Mouse (Mus musculus): ENCODE results near the gene Tlcd1. TPM values are rescaled to one million over a fixed set of nuclear protein-coding genes. Genes with fewer than 3 reads are reported as not detected.

Tlcd1 gene
- polyA plus RNA-seq, 1 experiment from 2014 or later = 23.1 TPM

DNA sequence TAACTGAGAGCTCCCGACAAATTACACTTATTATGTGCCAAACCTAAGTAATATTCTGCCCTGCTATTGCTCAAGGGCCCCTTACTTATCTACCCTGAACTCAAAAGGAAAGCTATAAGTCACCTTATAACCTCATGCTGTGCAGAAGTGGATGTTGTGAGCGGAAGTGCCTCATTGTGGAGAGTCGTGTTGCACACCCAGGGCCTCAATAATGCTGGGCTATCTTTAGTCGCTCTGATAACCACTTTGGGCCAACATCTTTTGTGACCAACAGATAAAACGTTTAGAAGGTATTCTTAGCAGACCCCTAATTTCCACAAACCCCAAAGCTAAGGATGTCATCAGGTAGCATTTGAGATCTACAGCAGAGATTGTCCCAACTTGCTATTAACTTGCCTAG, 35.8 kb upstream of the Tlcd1 start:
- Histone ChIP-seq H3K27ac (ENCODE audit: low read depth, low read length) (no peak overlapping the region), H3K36me3 (ENCODE audit: control insufficient read depth, insufficient read depth, low read length) (peaks cover 26% of the 10 kb centered on the region; the same call in 1 of the 2 replicates), H3K9ac (ENCODE audit: low read depth, low read length) (no peak overlapping the region), H3K4me1 (ENCODE audit: control insufficient read depth, insufficient read depth, low read length) (no peaks in the 10 kb centered on the region), H3K4me2 (replicated peaks; ENCODE audit: low read depth, low read length) (no peak overlapping the region), H3K9me3 (ENCODE audit: control insufficient read depth, low read length) (no peaks in the 10 kb centered on the region), H3K4me3 (ENCODE audit: low read length) (no peak overlapping the region), H3K27me3 (ENCODE audit: control insufficient read depth, insufficient read depth, low read length) (no peaks in the 10 kb centered on the region)
- no peak for ATAC-seq (ENCODE audit: low FRiP score, low TSS enrichment)
- 84% methylated on average over 5 of the region's 5 CpGs for WGBS

DNA sequence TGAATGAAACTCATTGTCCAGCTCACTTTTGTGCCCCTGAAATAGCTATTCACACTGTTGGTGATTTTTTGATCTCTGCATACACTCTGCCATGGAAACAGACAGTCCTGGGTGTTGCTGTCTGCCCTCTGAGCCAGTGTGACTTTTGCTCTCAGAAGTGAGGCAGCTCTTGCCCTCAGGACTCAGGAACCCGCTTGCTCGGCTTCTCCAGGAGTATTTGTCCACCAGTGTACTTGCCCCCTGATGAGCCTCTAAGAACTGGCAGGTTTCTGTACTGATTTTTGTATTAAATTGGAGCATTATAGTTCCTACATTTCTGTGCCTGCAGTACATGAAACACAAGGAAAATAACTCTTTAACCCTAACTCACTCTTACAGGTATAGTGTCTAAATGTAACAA, 33.0 kb upstream of the Tlcd1 start:
- 90% methylated on average over 2 of the region's 2 CpGs for WGBS
- Histone ChIP-seq H3K36me3 (ENCODE audit: control insufficient read depth, insufficient read depth, low read length) (peaks cover 29% of the 10 kb centered on the region; the same call in 1 of the 2 replicates), H3K27ac (ENCODE audit: low read depth, low read length) (no peak overlapping the region), H3K4me1 (ENCODE audit: control insufficient read depth, insufficient read depth, low read length) (no peaks in the 10 kb centered on the region), H3K4me2 (replicated peaks; ENCODE audit: low read depth, low read length) (no peak overlapping the region), H3K4me3 (ENCODE audit: low read length) (no peak overlapping the region), H3K9ac (ENCODE audit: low read depth, low read length) (no peak overlapping the region), H3K27me3 (ENCODE audit: control insufficient read depth, insufficient read depth, low read length) (no peaks in the 10 kb centered on the region), H3K9me3 (ENCODE audit: control insufficient read depth, low read length) (no peaks in the 10 kb centered on the region)
- ATAC-seq (ENCODE audit: low FRiP score, low TSS enrichment) = no peak

DNA sequence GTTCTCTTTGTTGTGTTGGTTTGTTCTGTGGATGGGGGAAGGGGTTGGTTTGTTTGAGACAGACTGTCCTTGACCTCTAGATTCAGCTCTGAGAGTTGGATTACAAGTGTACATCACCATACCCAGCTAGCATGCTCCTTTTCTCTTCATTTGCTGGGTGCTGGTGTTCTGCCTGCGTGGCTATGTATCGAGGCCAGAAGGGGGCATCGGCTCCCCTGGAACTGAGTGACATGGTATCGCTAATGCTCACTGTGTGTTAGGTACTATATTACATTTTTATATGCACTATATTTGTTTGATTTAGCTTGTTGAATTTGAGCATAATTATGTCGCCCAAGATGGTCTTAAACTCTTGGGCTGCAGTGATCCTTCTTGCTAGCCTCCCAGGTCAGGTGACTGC, 30.3 kb upstream of the Tlcd1 start:
- H3K9ac ChIP-seq (ENCODE audit: low read depth, low read length) = no peak overlapping the region
- no peaks in the 10 kb centered on the region for H3K4me1 ChIP-seq (ENCODE audit: control insufficient read depth, insufficient read depth, low read length)
- no peak overlapping the region for H3K4me3 ChIP-seq (ENCODE audit: low read length)
- H3K27me3 ChIP-seq (ENCODE audit: control insufficient read depth, insufficient read depth, low read length) = no peaks in the 10 kb centered on the region
- no peak overlapping the region for H3K4me2 ChIP-seq (replicated peaks; ENCODE audit: low read depth, low read length)
- H3K27ac ChIP-seq (ENCODE audit: low read depth, low read length) = no peak overlapping the region
- peaks cover 40% of the 10 kb centered on the region; the same call in 1 of the 2 replicates for H3K36me3 ChIP-seq (ENCODE audit: control insufficient read depth, insufficient read depth, low read length)
- ATAC-seq (ENCODE audit: low FRiP score, low TSS enrichment) = no peak
- WGBS = 81% methylated on average over 5 of the region's 5 CpGs
- no peaks in the 10 kb centered on the region for H3K9me3 ChIP-seq (ENCODE audit: control insufficient read depth, low read length)

DNA sequence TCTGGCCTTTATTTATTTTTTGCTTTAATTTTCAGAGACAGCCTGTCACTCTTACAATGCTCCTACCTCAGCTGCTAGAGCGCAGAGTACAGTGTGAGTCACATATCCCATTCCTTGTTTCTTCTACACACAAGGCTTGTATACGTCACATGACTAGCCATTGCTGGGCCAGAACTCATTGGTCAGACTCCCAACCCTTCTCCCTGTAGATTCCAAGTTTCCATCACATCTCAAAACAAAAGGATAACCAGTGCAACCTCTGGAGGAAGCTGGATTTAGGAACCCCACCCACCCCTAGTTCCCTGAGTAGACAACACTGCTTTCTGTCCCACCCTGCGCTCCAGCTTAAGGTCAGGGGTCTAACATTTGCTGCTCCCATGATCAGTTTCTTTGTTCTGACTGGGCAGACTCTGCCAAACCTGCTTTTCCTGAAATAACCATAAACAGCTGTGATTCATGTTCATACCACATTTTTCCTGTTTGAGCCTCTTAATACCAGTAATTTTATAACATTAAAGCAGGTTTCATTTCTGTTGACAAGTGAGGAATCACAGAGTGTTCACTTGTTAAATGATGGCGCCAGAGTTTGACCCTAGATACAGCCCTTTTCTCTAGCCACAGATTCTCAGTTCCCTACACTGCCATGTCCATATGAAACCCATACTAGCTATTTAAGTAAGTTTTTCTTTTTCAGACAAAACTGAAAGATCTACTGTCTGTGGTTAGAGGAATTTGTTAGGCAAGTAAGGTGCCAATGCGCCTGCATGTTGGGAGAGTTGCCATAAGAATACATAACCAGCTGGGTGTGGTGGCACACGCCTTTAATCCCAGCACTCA, 29.6 kb upstream of the Tlcd1 start:
- Histone ChIP-seq H3K27ac (ENCODE audit: low read depth, low read length) (no peak overlapping the region), H3K4me3 (ENCODE audit: low read length) (no peak overlapping the region), H3K36me3 (ENCODE audit: control insufficient read depth, insufficient read depth, low read length) (peaks cover 42% of the 10 kb centered on the region; the same call in 1 of the 2 replicates), H3K9me3 (ENCODE audit: control insufficient read depth, low read length) (no peaks in the 10 kb centered on the region), H3K4me2 (replicated peaks; ENCODE audit: low read depth, low read length) (no peak overlapping the region), H3K9ac (ENCODE audit: low read depth, low read length) (no peak overlapping the region), H3K27me3 (ENCODE audit: control insufficient read depth, insufficient read depth, low read length) (no peaks in the 10 kb centered on the region), H3K4me1 (ENCODE audit: control insufficient read depth, insufficient read depth, low read length) (no peaks in the 10 kb centered on the region)
- 91% methylated on average over 6 of the region's 6 CpGs for WGBS
- ATAC-seq (ENCODE audit: low FRiP score, low TSS enrichment) = no peak

DNA sequence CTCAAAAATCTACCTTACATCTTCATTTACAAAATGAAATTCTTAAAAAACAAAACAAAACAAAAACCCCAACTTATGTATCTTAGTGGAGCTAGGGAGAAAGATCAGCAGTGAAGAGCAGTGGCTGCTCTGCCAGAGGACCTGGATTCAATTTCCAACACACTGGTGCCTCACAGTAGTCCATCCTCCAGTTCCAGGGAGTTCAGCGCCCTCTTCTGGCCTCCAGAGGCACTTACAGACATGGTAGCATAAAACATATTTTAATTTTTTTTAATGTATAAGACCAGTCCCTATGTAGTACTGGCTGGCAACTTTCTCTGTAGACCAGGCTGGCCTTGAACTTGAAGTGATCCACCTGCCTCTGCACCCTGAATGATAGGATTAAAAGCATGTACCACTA, 25.4 kb upstream of the Tlcd1 start:
- no peak for ATAC-seq (ENCODE audit: low FRiP score, low TSS enrichment)
- H3K4me2 ChIP-seq (replicated peaks; ENCODE audit: low read depth, low read length) = no peak overlapping the region
- H3K36me3 ChIP-seq (ENCODE audit: control insufficient read depth, insufficient read depth, low read length) = peaks cover 58% of the 10 kb centered on the region
- no peaks in the 10 kb centered on the region for H3K27me3 ChIP-seq (ENCODE audit: control insufficient read depth, insufficient read depth, low read length)
- WGBS = 26% methylated on average over 1 of the region's 1 CpGs
- no peak overlapping the region for H3K9ac ChIP-seq (ENCODE audit: low read depth, low read length)
- H3K4me1 ChIP-seq (ENCODE audit: control insufficient read depth, insufficient read depth, low read length) = no peaks in the 10 kb centered on the region
- H3K27ac ChIP-seq (ENCODE audit: low read depth, low read length) = no peak overlapping the region
- H3K4me3 ChIP-seq (ENCODE audit: low read length) = no peak overlapping the region
- H3K9me3 ChIP-seq (ENCODE audit: control insufficient read depth, low read length) = no peaks in the 10 kb centered on the region

DNA sequence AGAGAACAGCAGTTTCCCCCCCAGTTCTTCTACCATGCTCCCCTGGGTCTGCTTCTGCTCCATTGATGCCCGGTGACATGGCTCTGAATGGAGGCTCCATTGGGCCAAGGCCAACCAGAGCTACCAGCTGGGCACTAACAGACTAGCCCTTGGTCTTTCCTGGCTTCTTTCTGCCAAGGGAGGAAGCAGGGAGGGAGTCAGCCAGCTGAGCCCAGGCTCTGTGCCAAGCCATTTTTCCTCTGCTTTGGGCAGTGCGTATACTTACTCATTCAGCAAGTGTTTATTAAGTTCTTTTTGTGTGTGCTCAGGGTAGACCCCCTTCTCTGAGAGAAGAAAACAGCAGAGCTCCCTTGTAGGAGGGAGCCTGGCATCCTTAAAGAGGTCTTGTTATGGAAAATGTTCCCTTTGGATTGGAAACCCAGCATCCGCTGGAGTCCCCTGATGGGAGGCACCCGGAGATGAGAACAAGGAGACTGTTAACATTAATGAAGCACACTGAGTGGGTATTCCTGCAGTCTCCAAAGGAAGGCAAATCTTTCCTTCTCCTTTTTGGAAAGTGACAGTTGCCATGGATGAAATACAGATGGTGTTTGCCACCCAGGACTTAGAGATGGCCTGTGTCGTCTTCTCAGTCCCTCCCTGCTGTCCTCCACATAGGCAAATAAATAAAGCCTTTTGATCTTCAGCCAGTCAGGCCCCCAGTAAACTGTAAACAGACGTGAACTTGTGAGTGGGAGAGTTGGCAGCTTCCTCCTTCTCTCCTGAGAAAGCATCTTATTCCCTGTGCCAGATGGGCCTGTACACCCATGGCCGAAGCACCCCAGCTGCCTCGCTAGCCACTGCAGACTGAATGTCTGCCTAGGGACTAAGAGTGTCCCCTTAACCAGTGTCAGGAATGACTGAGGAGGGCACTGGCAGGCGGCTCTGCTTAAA, 23.9 kb upstream of the Tlcd1 start:
- Histone ChIP-seq H3K9ac (ENCODE audit: low read depth, low read length) (no peak overlapping the region), H3K4me1 (ENCODE audit: control insufficient read depth, insufficient read depth, low read length) (no peaks in the 10 kb centered on the region), H3K36me3 (ENCODE audit: control insufficient read depth, insufficient read depth, low read length) (peaks cover 69% of the 10 kb centered on the region), H3K27me3 (ENCODE audit: control insufficient read depth, insufficient read depth, low read length) (no peaks in the 10 kb centered on the region), H3K27ac (ENCODE audit: low read depth, low read length) (0 out of 2 replicates have a peak overlapping the region, but pooled peaks have one; percentile 11), H3K4me3 (ENCODE audit: low read length) (no peak overlapping the region), H3K9me3 (ENCODE audit: control insufficient read depth, low read length) (no peaks in the 10 kb centered on the region), H3K4me2 (replicated peaks; ENCODE audit: low read depth, low read length) (no peak overlapping the region)
- no peak for ATAC-seq (ENCODE audit: low FRiP score, low TSS enrichment)
- WGBS = 73% methylated on average over 9 of the region's 9 CpGs

DNA sequence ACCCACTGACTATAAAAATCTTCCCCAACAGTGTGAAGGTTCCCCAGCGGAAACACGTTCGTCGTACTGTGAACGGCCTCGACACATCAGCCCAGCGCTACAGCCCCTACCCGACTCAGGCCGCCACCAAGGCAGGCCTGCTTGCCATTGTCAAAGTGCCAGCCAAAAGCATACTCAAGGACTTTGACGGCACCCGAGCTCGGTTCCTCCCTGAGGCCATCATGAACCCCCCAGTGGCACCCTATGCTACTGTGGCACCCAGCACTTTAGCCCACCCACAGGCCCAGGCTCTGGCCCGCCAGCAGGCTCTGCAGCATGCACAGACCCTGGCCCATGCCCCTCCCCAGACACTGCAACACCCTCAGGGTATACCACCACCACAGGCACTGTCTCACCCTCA, 22.7 kb upstream of the Tlcd1 start:
- no peak overlapping the region for H3K4me2 ChIP-seq (replicated peaks; ENCODE audit: low read depth, low read length)
- H3K27ac ChIP-seq (ENCODE audit: low read depth, low read length) = no peak overlapping the region
- no peak overlapping the region for H3K9ac ChIP-seq (ENCODE audit: low read depth, low read length)
- H3K4me3 ChIP-seq (ENCODE audit: low read length) = no peak overlapping the region
- no peak for ATAC-seq (ENCODE audit: low FRiP score, low TSS enrichment)
- no peaks in the 10 kb centered on the region for H3K9me3 ChIP-seq (ENCODE audit: control insufficient read depth, low read length)
- 80% methylated on average over 13 of the region's 13 CpGs for WGBS
- peaks cover 81% of the 10 kb centered on the region for H3K36me3 ChIP-seq (ENCODE audit: control insufficient read depth, insufficient read depth, low read length)
- no peaks in the 10 kb centered on the region for H3K27me3 ChIP-seq (ENCODE audit: control insufficient read depth, insufficient read depth, low read length)
- no peaks in the 10 kb centered on the region for H3K4me1 ChIP-seq (ENCODE audit: control insufficient read depth, insufficient read depth, low read length)

DNA sequence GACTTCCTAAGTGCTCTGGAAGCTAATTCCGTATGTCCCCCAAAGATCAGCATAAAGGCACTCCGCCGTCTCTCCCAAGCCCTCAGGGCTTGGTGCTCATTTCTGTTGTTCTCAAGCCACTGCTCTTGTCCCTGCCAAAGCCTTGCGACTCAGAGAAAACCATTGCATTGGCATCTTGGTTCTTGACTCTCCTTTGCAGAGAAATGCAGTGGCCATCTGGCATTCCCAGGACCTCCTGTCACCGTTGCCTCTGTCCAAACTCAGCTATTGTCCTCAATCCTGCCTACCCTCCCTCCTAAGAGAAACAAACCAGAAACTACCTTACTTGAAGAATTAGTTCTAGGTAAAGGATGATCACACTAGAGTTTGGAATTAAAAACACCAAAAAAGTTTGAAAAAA, 20.8 kb upstream of the Tlcd1 start:
- Histone ChIP-seq H3K4me3 (ENCODE audit: low read length) (no peak overlapping the region), H3K9me3 (ENCODE audit: control insufficient read depth, low read length) (no peaks in the 10 kb centered on the region), H3K27ac (ENCODE audit: low read depth, low read length) (no peak overlapping the region), H3K4me1 (ENCODE audit: control insufficient read depth, insufficient read depth, low read length) (no peaks in the 10 kb centered on the region), H3K27me3 (ENCODE audit: control insufficient read depth, insufficient read depth, low read length) (no peaks in the 10 kb centered on the region), H3K4me2 (replicated peaks; ENCODE audit: low read depth, low read length) (no peak overlapping the region), H3K9ac (ENCODE audit: low read depth, low read length) (no peak overlapping the region), H3K36me3 (ENCODE audit: control insufficient read depth, insufficient read depth, low read length) (peaks cover 88% of the 10 kb centered on the region)
- 89% methylated on average over 5 of the region's 5 CpGs for WGBS
- ATAC-seq (ENCODE audit: low FRiP score, low TSS enrichment) = no peak
